Mouse (Mus musculus) testis, adult 2 months (tissue): ENCODE results near the gene Cfap97d1.

Experiments
- CTCF ChIP-seq: fragments of 200-500 bp; IDR thresholded peaks from 2 replicates; pipeline ENCODE4 v1.5.1; 2012; ENCODE audit warnings: low read depth, mild to moderate bottlenecking, inconsistent platforms, low read length, moderate library complexity; ENCODE audit not compliant: control insufficient read depth, insufficient read depth, insufficient replicate concordance
- POLR2A ChIP-seq: fragments of 200-500 bp; IDR thresholded peaks from 2 replicates; pipeline ENCODE4 v1.6.1; 2012; ENCODE audit warnings: low read depth, mild to moderate bottlenecking, inconsistent platforms, low read length, moderate library complexity; ENCODE audit not compliant: control insufficient read depth

- no peak for TF ChIP-seq CTCF
- no peak for TF ChIP-seq POLR2A
Observed at GRCm38 (mm10) chr11:102013201-102013600, 29.1 kb downstream of the Cfap97d1 start.
